Mouse (Mus musculus) R1 (cell line): ENCODE measurements around the gene Wasl.

ENCODE experiments used
- DNase-seq: peaks from one replicate; pipeline ENCODE4 v3.0.0-alpha.2; 2018; ENCODE audit warnings: low read depth, low spot score

Gene Wasl

GRCm38 (mm10) chr6:24664867-24665458, at the start of gene Wasl:
Gene Wasl (minus strand): TSS chr6:24665009.
- DNase-seq = peak; percentile 97

GRCm38 (mm10) chr6:24707499-24707898, 42.7 kb upstream of the Wasl start:
- DNase-seq = no peak

GRCm38 (mm10) chr6:24707090-24707489, 42.3 kb upstream of the Wasl start:
- no peak for DNase-seq

GRCm38 (mm10) chr6:24697216-24697615, 32.4 kb upstream of the Wasl start:
- peak; percentile 65 for DNase-seq

- peak; percentile 75 for DNase-seq
Observed at GRCm38 (mm10) chr6:24696117-24696516, 31.3 kb upstream of the Wasl start.

GRCm38 (mm10) chr6:24694455-24695410, 29.9 kb upstream of the Wasl start:
- no peak for DNase-seq

- no peak for DNase-seq
Observed at GRCm38 (mm10) chr6:24687871-24688270, 23.1 kb upstream of the Wasl start.

- no peak for DNase-seq
Observed at GRCm38 (mm10) chr6:24683113-24683512, 18.3 kb upstream of the Wasl start.

GRCm38 (mm10) chr6:24667829-24668228, 3.0 kb upstream of the Wasl start:
- DNase-seq = no peak

GRCm38 (mm10) chr6:24666248-24666647, 1.4 kb upstream of the Wasl start:
- no peak for DNase-seq

- DNase-seq = peak; percentile 50
Observed at GRCm38 (mm10) chr6:24664133-24664866, 509 bp downstream of the Wasl start.

- DNase-seq = peak; percentile 40
Observed at GRCm38 (mm10) chr6:24663196-24664132, 1.3 kb downstream of the Wasl start.

- DNase-seq = no peak
Observed at GRCm38 (mm10) chr6:24662483-24662882, 2.3 kb downstream of the Wasl start.

- no peak for DNase-seq
Observed at GRCm38 (mm10) chr6:24661879-24662278, 2.9 kb downstream of the Wasl start.

- DNase-seq = peak; percentile 37
Observed at GRCm38 (mm10) chr6:24657647-24658387, 7.0 kb downstream of the Wasl start.

GRCm38 (mm10) chr6:24656094-24656493, 8.7 kb downstream of the Wasl start:
- DNase-seq = no peak

- no peak for DNase-seq
Observed at GRCm38 (mm10) chr6:24651538-24651937, 13.3 kb downstream of the Wasl start.

- no peak for DNase-seq
Observed at GRCm38 (mm10) chr6:24650719-24651118, 14.1 kb downstream of the Wasl start.

- no peak for DNase-seq
Observed at GRCm38 (mm10) chr6:24648403-24648802, 16.4 kb downstream of the Wasl start.

GRCm38 (mm10) chr6:24647103-24647691, 17.6 kb downstream of the Wasl start:
- no peak for DNase-seq
